Mouse (Mus musculus): ENCODE results near the gene Ctnna3.

DNA sequence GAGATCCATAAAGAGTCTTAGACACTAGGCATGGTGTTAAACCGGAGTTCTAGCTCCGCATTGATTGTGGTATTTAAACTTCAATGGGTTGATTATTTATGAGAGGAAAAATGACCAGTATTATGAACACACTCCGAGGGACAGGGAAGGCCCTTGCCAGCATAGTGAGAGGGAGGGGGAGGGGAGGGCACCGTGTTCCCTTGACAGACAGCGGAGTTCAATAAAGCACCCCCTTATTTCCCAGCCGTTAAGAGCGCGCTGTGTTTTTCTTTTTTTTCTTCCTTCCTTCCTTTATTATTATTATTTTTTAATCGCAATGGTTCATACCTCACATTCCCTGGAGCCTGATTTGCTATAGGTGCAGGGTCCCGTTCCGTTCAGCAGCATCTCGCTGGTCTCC lies 657.6 kb downstream of the Ctnna3 start:
- TF ChIP-seq CTCF (IDR thresholded peaks at IDR 0.05; ENCODE audit: low read depth) (no peak), EP300 (IDR thresholded peaks at IDR 0.05; ENCODE audit: low read depth) (no peak)
